Comparison of ENCODE assay signal across 8 mouse cellular contexts in genomic region chr14:78590335-78590734, GRCm38 (mm10). TPM values are rescaled to one million over a fixed set of nuclear protein-coding genes. Genes with fewer than 3 reads are reported as not detected.
A peak's percentile ranks its signal among the peaks of the same experiment; 100 is the strongest.
DNase-seq lines count a peak whose midpoint lies in the region; ATAC-seq and TF ChIP-seq lines count a peak whose summit lies in the region.
"Had no signal": no experiment of that assay in that cellular context is flagged by ENCODE, and none has a peak within 500 bp of the region (broad histone marks: within the 10 kb centered on the region; RNA-seq: fewer than 3 reads in every experiment).

No protein-coding gene starts in this region.

- no peak overlapping the region for H3K4me3 ChIP-seq in left cerebral cortex, adult 2 months
- H3K4me3 ChIP-seq: lung, embryonic 15.5 days had no signal

- intact Hi-C loops in left cerebral cortex, adult 2 months (cut with DNase I) = no loop called here

- 0 out of 2 replicates have a peak, but pooled peaks have one; percentile 57 for ATAC-seq in megakaryocyte-erythroid progenitor cell, adult 5-6 weeks (replicated peaks; ENCODE audit: low FRiP score, low TSS enrichment, poor library complexity, severe bottlenecking)

- TF ChIP-seq CTCF in left cerebral cortex, adult 2 months (IDR thresholded peaks at IDR 0.05) = peak; percentile 64

- H3K27ac ChIP-seq in left cerebral cortex, adult 2 months = no peak overlapping the region
- H3K27ac ChIP-seq: lung, embryonic 15.5 days had no signal

- peak in 1 of 2 experiments; percentile 39 for DNase-seq in left cerebral cortex, adult 2 months (ENCODE audit: extremely low spot score in 1 of 2, low spot score in 2 of 2)
- no peak for DNase-seq in left cerebral cortex, adult 11 months (ENCODE audit: low spot score)
- peak; percentile 54 for DNase-seq in ZHBTc4 (ENCODE audit: low read depth, low spot score)
- DNase-seq in embryo, embryonic 10.5 days (ENCODE audit: low spot score) = peak; percentile 81
- peak; percentile 80 to 82 for DNase-seq in kidney, postnatal 4 days
- DNase-seq in thymus, postnatal 14 days = peak; percentile 59

RNA-seq across cellular contexts. Expression of gene Akap11, which starts 53.7 kb away (rescaled TPM):
- 100 to 1,000 TPM; 172 to 182 TPM for total RNA-seq in left cerebral cortex, adult 2 months (2021)
- total RNA-seq in megakaryocyte-erythroid progenitor cell, adult 5-6 weeks (2014; fragmentation: Nextera tagmentation) = 26.5 and 29.7 TPM in 2 replicates
- total RNA-seq in megakaryocyte-erythroid progenitor cell, adult 5-6 weeks (2017) = 40.8 and 65.8 TPM in 2 replicates
